Mouse (Mus musculus): ENCODE data around the gene 1810037I17Rik.

GRCm38 (mm10) chr3:122923147-122923546 is 856 bp upstream of the 1810037I17Rik start:
- no peak for TF ChIP-seq CTCF (IDR thresholded peaks at IDR 0.05; ENCODE audit: borderline replicate concordance, insufficient read depth, low read depth, low read length)
- TF ChIP-seq POLR2A (IDR thresholded peaks at IDR 0.05; ENCODE audit: borderline replicate concordance, insufficient read depth, low read length) = no peak

Measured in cerebellum, adult 2 months (tissue).